Mouse (Mus musculus): ENCODE data around the gene Gdpd5. TPM values are rescaled to one million over a fixed set of nuclear protein-coding genes. Genes with fewer than 3 reads are reported as not detected.

Gene Gdpd5
- total RNA-seq, 4 experiments from 2014 or later: 38.3 to 48.7 (median 40.9) TPM

DNA sequence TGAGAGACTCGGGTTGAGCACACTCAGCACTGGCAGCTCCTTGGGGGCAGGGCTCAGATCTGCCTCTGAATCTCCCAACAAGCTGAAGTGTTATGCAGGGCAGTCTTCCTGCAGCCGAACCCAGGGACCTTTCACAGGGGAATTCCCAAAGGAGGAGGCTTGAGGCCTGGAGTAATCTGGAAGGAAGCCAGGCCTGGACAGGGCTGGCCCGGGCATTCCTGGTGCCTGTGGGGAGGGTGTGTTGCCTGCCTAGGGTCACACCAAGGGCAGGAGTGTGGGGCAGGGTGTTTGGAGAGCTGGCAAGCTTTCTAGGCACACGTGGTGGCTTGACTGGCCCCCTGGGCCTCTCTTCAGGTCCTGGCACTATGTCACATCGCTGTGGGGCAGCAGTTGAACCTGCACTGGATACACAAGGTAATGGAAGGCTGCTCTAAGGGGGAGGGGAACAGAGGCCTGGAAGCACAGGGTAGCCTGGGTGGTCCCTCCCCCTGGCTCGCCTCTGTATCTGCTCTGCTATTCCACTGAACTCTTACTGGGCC is 60.4 kb downstream of the Gdpd5 start:
- DNase-seq (ENCODE audit: low spot score in 2 of 2): no peak

DNA sequence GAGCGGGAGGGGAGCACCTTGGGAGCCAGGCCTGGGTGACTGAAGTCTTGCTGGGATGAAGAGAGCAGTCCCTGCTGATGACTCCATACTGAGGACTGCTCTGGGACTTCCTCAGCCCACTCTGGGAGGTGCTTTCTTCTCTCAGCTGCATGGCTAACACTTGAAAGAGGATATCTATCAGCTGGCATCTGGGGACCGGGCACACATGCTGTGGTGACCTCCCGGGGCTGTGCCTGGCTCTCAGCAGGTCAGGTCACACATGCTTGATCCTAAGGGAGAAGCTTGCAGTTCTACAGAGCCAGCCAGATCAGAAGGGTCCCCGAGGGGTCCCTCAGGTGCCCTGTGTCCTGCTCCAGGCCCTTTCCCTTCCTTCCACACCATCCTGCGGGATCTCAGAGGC is 62.0 kb downstream of the Gdpd5 start:
- no peak for DNase-seq (ENCODE audit: low spot score in 2 of 2)

DNA sequence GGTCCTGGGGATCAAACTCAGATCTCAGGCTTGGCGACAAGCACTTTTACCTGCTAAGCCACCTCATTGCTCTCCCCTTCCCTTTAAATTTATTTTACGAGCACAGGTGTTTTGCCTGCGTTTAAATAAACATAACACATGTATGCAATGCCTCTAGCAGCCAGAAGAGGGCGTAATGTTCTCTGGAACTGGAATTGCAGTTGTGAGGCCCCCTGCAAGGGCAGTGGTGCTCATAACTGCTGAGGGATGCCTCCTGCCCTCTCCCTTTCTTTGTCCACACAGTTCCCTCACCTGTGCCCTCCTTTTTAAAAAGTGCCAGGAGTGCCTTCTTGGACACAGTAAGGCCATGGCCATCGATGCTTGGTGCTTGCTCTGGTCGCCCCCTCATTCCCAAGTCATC is 62.8 kb downstream of the Gdpd5 start:
- no peak for DNase-seq (ENCODE audit: low spot score in 2 of 2)

DNA sequence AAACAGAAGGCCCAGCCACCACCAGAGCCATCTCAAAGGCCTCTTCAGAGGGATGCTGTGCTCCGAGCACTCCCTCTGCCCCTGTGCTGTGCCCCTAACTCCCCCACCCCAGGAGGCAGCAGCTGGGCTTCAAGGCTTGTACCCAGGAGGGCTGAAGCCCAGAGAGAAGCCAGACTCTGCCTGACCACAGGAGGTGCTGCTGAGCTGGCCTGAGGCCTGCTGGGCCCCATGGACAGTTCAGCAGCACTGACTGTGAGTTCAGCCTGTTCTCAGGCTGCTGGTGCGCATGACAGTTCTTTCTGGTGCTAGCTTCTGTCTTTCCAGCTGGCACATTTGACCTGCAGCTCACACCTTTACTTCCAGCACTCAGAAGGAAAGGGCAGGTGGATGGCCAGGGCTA is 64.6 kb downstream of the Gdpd5 start:
- DNase-seq (ENCODE audit: low spot score in 2 of 2): no peak

DNA sequence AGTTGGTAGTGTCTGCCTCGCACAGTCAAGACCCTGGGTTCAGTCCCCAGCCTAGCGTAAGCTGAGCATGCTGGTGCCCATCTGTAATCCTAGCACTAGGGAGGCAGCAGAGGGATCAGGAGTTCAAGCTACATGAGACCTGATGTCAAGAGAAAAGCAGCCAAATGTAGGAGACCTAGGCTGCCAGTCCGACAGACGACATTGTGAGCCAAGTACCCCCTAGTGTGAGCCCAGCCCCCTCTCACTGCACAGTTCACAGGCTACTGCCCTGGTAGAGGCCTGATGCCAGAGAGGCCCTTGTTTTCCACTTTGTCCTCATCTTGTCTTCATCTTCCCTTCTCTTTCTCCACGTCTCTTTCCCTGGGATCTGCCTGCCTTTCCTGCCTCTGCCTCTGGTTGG is 66.1 kb downstream of the Gdpd5 start:
- DNase-seq (ENCODE audit: low spot score in 2 of 2): no peak

DNA sequence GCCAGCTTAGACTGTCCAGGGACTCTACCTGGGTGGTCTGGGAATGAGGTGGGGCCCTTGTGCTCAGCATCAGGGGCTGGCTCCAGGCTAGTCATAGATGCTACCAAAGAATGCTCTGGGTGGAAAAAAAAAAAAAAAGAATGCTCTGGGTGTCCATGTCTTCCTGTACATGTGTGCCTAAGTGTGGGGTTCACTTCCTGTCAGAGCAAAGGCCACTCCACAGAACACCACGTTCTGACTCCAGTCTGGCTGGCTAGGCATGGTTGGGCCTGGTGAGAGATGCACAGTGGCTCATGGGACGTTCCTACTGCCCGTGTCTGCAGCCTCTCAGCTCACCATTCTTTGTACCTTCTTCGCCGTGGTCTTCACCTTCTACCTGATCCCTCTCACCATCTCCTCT is 67.4 kb downstream of the Gdpd5 start:
- DNase-seq (ENCODE audit: low spot score in 2 of 2): no peak

DNA sequence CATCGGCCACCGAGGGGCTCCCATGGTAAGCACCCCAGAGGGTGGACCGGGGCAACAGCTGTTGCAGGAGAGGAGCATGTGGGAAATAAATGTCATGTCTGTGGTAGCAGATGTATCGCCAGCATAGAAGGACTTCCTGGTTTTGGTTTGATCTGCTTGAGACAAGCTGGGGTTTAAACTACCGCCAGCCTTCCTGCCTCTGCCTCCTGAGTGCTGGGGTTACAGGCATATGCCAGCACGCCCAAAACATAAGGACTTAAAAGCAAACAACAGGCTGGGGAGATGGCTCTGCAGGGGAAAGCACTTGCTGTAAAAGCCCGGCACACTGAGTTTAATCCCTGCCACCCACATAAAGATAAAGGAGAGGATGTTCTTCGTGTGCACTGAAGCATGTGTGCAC is 67.8 kb downstream of the Gdpd5 start:
- no peak for DNase-seq (ENCODE audit: low spot score in 2 of 2)

DNA sequence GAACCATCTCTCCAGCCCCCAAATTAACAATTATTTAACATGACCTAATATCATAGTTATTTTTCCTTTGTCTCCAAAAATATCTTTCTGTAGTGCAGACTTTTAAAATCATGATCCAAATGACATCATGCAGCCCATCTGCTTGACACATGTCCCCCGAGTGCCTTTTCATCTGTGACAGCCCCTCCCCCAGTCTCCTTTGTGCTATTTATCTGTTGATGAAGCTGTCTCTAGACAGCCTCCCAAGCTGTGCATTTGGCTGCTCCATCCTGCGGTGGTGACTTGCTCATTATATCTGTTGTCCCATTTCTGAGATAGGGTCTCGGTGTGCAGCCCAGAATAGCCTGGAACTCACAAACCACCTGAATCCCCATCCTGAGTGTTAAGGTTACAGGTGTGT is 68.5 kb downstream of the Gdpd5 start:
- DNase-seq (ENCODE audit: low spot score in 2 of 2): no peak

DNA sequence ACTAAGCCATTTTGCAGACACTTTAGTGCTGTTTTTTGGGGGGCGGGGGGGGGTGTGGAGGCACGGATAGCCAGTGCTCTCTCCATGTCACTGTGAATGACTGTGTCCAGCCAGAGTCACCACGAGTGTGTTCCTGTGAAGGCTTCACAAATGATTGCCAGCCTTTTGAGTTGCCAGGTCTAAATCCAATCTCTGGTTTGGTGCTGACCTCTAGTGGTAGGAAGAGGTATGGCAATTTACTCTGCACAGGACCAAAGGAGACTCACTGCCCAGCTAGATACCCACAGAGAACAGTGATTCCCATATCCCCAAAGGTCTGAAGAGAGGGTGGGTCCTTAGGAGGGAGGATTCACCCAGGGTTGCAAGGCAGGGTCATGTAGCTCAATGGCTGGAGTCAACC is 69.5 kb downstream of the Gdpd5 start:
- DNase-seq (ENCODE audit: low spot score in 2 of 2): no peak

DNA sequence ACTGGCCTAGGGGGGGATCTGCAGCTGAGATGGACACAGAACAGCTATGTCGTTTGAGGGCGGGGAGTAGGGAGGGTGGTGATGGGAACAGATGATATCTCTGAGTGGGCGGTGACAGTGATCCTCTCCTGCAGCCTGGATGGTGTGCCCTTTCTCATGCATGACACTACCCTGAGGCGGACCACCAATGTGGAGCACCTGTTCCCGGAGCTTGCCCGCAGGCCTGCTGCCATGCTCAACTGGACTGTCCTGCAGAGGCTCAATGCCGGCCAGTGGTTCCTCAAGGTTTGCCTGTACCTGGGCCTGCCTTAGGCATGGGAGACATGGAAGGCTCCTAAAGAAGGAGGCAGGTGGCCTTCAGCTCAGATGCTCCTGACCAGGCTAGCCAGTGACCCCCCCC is 71.6 kb downstream of the Gdpd5 start:
- DNase-seq (ENCODE audit: low spot score in 2 of 2): no peak

DNA sequence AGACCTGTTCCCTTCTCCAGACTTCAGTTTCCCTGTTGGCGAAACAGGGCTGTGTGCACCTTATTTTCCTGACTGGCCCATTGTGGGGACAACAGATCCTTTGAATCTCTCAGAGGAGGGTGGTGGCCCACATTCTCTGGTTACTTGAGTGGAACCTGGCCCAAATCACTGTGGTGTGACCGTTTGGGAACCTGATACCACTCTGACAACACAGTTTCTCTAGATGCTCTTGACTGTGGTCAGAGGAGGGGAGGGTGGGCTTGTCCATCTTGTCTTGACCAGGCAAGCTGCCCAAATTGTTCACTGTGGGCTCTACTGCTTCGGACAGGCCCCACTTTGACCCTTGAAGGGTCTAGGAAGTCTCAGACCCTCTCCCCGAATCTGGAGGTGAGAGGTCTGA is 72.8 kb downstream of the Gdpd5 start:
- no peak for DNase-seq (ENCODE audit: low spot score in 2 of 2)

DNA sequence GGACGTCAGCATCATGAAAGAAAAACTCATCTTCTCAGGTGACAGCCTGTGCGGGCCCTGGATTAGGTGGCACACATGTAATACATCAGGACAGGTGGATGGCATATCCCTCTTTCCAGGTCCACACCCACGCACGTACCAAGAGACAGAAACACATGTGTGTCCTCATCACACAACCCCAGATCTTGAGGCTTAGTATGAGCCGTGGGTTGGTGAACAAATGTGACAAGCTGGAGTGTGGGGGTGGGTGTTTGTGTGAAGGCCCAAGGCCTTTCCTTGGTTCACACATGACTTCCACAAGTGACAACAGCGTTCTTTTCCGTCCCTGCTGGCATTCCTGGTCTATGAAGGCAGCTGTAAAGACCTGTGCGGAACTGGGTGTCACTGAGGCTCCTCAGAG is 77.6 kb downstream of the Gdpd5 start:
- peak in 1 of 2 experiments; percentile 82 for DNase-seq (ENCODE audit: low spot score in 2 of 2)

DNA sequence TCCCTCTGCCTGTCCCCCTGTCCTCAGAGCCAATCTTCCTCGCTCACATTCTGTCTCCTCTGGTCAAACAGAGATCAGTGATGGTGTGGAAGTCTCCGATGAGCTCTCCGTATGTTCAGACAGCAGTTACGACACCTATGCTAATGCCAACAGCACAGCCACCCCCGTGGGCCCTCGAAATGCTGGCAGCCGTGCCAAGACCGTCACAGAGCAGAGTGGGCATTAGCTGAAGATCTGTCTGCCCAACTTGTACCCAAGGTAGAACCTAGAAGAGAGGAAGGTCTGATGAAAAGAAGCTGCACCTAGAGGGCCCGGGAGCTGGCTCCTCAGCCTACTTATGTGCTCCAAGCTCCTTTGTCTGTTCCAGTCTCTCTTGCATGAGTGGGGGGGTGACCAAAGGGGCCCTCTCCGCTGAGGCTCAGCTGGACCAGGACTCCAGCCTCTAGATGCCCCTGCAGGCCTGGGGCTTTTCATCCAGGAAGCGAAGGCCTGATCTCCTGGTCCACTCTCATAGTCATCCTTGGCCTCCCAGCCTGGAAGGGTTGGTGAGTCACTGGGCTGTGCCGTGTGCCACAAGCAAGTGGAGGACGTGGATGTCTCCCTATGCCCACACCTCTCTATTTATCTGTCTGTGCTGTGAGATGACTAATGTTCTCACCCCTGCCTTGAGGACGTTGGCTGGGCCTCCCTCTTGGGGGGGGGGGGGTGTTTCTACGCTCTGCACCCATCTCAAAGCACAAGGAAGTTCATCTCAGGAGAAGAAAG is 78.9 kb downstream of the Gdpd5 start:
- DNase-seq (ENCODE audit: low spot score in 2 of 2): peak in 1 of 2 experiments; percentile 64

DNA sequence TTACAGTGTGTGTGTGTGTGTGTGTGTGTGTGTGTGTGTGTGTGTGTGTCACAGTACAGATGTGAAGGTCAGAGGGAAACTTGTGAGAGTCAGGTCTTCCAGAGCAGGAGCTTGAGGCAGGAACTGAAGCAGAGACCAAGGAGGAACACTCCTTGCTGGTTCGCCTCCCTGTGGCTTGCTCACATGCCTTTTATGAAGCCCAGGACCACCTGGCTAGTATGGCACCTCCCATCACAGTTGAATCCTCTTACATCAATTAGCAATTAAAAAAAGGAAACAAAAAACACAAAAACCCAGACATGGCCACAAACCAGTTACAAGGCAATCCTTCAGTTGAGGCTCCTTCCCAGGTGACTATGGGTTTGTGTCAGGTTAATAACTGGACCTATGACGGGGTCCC is 81.9 kb downstream of the Gdpd5 start:
- no peak for DNase-seq (ENCODE audit: low spot score in 2 of 2)

DNA sequence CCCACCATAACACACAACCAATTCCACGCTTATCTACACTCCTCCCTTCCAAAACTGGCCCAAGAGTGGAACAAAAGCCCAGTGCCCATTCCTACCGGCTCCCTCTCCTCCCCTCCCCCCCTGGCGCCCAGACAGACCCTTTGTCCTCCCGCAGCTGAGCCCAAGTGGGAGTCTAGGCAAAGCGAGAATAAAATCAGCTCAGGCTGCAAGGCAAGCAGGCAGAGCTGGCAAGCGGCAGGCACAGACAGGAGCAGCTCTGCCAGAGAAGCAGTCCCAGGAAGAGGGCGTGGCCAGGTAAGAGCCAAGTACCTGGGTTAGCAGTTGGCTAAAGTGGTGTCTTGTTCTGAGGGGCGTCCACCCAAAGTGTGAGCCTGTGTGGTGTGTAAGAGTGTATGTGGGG is 84.6 kb downstream of the Gdpd5 start, which contains the start of gene Klhl35:
Klhl35 (plus strand) TSS at position 194 of the 400 bp plus-strand sequence.
- DNase-seq (ENCODE audit: low spot score in 2 of 2): peak in 1 of 2 experiments; percentile 65

DNA sequence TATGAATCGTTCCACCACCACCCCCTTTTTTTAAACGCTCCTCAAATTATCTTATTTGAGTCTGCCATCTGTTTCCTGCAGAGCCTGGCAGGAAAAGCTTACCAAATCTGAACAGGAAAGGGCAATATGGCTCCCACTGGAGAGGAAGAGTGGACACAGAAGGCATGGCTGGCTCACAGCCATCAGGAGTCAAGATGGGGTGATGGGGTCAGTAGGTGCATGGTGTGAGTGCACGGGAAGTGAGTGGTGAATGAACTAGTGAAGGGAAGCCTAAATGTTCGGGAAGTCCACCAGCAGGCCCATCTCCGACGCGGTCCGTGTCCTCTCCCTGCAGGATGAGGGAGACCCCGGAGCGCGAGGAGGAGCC is 86.7 kb downstream of the Gdpd5 start:
- no peak for DNase-seq (ENCODE audit: low spot score in 2 of 2)

DNA sequence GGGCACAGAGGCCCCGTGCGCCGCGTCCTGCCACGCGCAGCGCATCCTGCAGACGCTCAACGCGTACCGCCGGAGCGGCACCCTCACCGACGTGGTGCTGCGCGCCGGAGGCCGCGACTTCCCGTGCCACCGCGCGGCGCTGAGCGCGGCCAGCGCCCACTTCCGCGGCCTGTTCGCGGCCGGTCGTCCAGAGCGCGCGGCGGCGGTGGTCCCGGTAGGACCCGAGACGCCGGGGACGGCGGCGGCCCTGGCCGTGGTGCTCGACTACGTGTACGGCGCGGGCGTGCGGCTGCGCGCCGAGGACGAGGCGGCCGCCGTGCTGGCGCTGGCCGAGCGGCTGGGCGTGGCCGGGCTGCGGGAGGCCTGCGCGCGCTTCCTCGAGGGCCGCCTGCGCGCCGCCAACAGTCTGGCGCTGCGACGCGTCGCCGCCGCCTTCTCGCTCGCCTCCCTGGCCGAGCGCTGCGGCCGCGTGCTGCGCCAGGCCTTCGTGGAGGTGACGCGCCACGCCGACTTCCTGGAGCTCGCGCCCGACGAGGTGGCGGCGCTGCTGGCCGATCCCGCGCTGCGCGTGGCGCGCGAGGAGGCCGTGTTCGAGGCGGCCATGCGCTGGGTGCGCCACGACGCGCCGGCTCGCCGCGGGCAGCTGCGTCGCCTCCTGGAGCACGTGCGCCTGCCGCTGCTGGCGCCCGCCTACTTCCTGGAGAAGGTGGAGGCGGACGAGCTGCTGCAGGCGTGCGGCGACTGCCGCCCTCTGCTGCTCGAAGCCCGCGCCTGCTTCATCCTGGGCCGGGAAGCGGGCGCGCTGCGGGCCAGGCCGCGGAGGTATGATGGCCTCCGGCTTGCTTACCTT is 87.3 kb downstream of the Gdpd5 start:
- DNase-seq (ENCODE audit: low spot score in 2 of 2): peak in 1 of 2 experiments; percentile 78

DNA sequence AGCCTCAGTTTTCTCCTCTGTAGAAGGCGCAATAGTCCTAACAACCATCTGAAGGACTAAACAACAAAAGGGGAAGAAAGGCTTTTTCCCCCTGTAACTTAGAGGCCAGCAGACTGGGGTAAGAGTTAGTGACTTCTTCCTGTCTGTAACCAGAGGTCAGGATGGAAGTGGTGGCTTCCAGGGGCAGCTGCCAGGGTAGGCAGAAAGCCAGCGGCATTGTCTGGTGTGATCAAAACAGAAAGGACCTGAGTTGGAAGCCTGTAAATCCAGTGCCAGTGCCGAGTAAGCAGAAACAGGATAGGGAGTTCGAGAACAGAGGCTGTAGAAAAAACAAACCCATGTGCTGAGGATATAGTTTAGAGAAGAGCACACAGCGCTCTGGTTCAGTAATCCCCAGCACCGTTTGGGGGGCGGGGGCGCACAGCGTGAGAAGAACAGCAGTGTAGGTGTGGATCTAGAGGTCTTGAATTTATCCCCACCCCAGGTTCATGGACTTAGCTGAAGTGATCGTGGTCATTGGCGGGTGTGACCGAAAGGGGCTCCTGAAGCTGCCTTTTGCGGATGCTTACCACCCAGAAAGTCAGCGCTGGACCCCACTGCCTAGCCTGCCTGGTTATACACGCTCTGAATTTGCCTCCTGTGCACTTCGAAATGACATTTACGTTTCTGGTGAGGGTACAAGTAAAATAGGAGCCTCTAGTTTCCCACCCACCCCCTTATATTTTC is 88.6 kb downstream of the Gdpd5 start:
- DNase-seq (ENCODE audit: low spot score in 2 of 2): no peak

DNA sequence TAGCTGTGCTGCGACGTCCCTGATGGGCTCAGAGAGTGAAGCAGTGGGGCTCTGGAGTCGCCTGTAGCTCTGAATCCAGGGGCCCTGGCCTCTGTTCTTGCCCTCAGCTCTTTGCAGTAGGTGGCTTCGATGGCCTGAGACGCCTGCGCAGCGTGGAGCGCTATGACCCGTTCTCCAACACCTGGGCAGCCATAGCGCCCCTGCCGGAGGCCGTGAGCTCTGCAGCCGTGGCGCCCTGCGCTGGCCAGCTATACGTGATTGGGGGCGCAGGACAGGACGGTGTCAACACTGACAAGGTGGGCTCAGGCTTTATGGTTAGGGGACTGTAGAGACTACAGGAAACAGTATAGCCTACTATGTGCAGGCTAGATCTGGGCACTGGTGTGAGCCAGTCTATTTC is 90.4 kb downstream of the Gdpd5 start:
- no peak for DNase-seq (ENCODE audit: low spot score in 2 of 2)

DNA sequence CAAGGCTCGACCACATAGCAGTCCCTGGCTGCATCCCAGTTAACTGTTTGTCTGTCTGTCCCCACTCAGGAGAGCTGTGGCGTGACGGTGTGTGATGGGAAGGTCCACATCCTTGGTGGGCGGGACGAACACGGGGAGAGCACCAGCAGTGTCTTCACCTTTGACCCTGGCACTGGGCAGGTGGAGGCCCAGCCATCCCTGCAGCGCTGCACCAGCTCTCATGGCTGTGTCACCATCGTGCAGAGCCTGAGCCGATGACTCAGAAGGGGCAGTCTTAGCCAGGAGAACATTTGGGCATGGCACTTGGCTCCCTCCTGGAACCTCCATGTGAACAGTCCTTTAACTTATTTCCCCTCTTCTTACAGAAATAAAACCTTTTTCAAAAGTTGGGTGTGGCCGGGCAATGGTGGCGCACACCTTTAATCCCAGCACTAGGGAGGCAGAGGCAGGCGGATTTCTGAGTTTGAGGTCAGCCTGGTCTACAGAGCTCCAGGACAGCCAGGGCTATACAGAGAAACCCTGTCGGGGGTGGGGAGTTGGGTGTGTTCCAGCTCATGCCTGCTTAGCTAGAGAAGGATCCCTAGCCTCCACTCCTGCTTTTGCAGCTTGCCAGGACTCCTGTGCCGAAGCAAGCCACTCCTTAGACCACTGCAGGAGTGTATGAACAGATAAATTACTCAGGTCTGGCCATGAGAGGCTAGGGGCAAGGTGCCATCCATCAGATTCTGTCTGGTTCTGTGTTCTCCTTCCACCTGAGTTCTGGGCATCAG is 92.6 kb downstream of the Gdpd5 start:
- DNase-seq (ENCODE audit: low spot score in 2 of 2): no peak
